Mouse (Mus musculus) mesoderm, embryonic 11.5 days (tissue): ENCODE results near the gene Psg16.
"Not testable (repeated sequence)": the region's sequence is repeated elsewhere in the genome, so short reads cannot be mapped to it uniquely, and the experiment has no call there.

ENCODE experiments used
- DNase-seq: peaks from one replicate; pipeline ENCODE4 v3.0.0-alpha.2; 2012; ENCODE audit warnings: low read depth, low spot score

Gene Psg16

DNA sequence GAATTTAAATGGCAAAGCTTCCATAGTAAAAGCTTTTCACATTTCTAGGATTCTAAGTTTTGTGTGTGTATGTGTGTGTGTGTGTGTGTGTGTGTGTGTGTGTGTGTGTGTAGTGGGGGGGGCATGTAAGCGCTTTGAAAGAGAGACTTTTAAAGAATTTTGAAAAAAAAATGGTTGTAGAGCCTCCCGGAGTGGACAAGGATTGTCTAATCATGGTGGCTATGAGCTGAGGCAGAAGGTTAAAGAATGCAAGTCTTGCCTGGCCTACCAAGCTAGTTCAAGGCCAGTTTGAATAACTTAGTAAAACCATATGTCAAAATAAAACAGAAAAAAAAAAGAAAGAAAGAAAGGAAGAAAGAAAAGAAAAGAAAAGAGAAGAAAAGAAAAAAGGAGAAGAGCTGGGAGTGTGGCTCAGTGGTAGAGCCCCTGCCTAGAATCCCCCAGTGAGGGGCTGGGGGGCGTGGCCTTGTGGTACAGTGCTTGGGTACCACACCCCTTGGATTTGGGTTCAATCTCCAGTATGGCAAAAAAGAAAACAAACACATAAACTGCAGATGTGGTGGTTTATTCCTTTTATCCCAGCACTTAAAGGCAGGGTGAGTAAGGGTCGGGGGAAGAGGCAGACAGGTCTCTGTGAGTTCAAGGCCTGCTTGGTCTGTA lies 18.4 kb upstream of the Psg16 start:
- DNase-seq: no peak

DNA sequence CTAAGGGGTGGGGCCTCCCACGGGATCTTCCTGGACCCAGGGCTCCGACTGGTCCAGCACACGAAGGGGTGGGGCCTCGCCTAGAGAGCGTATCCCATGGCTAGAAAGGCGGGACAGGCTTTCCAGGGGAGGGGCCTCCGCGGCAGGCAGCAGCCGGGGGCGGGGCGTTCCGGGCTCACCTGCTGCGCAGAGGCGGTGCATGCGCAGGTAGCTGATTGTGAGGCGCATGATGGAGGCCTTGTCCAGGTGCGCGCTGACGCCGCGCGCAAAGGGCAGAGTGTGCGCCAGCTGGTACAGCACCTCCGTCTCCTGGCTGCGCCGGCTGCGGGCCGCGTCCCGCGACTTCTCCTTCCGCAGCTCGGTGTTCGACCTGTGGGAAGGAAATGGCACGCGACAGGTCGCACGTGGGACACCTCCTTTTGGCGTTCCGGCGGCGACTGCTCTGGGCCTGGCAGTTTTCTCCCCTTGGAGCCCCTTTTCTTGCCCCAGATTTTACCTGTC lies 17.7 kb upstream of the Psg16 start:
- peak; percentile 75 for DNase-seq

DNA sequence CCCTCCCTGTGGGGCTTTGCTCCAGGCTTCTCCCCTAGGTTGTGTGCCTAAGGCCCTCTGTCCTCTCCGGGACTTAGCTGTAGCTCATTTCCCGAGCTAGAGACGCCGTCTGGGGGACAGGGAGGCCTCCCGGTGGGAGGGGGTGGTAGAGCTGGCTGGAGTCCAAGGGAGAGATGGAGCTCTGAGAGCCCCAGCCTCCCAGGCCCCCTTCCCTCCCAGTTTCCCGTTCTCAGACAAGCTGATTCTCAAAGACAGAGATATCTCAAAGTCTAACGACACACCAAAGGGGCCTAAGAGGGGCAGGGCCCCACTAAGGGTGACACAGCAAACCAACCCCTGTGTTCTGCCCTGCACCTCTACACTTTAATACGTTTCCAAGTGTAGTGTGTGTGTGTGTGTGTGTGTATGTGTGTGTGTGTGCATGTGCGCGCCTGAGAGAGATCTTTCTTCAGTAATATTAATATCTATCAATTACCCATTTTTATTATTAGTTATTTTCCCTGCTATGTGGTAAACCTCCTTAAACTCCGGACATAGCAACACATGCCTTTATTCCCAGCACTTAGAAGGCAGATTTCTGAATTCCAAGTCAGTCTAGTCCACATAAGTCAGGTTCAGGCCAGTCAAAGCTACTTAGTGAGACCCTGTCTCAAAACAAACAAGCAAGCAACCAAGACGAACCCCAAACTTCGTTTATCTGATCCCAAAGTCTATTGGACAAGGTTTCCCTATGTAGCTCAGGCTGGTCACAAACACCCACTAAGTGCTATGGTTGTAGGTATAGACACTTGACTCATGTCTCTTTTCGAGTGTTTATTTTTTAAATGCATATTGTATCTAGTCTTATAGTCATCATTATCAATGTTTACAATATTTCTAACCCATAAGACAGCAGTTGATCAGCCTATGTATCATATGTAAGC lies 17.0 kb upstream of the Psg16 start:
- DNase-seq: peak; percentile 39

DNA sequence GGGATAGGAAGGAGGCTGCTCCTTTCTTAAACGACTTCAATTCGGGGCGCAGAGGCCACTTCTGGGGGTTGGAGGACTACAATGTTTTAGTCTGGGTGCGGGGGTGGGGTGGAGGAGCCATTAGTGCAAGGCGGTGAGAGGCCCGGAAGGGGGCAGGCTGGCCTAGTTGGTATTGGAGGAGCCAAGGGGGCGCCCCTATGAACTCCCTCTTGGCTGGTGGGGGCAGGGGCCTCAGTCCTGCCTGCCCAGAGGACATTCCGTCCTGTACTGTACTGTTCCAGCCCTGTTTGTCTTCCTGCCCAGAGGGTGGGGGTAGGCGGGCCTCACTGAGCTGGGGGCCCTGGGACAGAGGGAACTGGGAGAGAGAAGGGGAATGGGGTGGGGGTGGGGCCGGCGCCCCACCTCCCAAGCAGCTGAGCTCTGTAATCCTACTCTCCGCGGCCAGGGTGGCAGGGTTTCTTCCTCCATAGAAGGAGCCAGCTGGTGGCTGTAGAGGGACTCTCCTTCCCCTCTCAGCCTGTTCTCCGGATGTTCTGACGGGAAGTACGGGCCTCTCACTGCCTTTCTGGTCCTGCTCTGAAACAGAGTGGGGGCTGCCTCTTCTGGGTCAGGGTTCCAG lies 15.7 kb upstream of the Psg16 start:
- DNase-seq: peak; percentile 74

DNA sequence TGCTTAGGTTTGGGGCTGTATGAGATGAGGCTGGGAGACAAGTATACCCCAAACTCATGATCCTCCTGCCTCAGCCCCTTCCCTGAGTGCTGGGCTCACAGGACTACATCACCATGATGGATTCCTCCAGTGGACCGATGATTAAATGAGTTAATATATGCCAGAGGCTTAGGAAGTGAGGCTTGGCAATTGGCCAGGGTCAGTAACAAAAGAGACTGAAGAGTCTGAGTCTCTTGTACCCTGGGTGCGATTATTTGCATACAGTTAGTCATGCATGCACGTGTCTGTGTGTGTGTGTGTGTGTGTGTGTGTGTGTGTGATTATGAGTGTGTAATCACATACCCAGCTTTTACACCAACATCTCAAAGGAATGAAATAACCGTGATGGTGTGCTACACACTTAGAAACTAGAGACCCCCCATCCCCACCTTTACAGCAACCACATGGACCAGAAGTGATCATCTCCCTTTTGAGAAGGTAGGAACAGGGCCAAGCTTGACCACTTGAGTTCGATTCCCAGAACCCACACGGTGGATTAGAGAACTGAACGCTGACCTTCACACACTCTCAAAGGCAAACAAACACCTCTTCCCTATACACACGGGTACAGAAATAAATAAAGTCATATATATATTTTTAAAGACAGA lies 14.9 kb upstream of the Psg16 start:
- DNase-seq: no peak

DNA sequence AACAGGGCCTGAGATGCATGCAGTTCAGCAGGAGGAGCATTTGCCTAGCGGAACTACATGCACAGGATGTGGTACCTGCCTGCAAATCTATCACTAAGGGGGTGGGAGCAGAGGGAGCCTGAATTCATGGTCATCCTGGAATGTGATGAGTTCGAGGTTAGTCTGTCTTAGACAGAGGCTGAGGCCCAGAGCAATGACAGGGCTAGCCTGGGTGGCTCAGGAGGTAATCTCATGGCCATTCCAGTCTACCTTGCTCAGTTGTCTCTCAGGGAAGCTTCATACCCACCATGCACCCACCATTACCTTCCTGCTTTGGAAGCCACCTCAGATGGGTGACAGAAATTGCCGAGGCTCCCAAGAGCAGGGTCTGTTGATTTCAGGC lies 14.4 kb upstream of the Psg16 start:
- no peak for DNase-seq

DNA sequence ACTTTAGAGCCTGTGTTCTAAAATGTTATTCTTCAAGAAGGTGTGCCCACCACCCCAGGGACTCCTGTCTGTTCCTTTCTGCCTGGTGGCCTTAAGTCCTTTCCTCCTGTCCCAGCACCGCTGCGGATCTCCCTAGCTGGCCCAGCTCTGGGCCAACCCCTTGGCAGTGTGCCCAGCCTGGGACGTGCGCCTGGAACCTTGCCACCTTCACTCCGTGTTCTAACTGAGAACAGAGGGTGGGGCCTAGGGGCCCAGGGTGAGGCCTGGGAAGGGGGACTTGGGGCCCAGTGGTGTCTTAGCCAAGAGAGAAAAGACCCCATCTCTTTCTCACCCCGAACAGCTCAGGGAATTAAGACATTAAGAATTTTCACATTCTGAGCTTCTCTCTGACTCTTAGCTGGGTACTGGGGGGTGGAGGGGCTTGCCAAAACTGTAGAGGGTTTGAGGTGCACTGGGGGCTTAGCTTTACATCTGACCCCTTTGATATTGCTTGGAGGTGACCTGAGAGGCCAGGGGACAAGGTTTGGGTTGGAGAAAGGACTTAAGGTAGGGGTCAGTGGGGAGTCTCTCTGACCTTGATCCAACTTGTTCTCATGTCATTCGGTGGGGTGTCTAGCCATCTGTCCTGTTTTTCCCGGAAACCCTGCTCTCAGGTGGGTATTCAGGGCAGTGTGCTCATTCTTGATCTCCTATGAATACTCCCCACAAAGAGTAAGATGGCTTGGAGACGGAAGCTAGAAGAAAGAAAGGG lies 13.6 kb upstream of the Psg16 start:
- no peak for DNase-seq

DNA sequence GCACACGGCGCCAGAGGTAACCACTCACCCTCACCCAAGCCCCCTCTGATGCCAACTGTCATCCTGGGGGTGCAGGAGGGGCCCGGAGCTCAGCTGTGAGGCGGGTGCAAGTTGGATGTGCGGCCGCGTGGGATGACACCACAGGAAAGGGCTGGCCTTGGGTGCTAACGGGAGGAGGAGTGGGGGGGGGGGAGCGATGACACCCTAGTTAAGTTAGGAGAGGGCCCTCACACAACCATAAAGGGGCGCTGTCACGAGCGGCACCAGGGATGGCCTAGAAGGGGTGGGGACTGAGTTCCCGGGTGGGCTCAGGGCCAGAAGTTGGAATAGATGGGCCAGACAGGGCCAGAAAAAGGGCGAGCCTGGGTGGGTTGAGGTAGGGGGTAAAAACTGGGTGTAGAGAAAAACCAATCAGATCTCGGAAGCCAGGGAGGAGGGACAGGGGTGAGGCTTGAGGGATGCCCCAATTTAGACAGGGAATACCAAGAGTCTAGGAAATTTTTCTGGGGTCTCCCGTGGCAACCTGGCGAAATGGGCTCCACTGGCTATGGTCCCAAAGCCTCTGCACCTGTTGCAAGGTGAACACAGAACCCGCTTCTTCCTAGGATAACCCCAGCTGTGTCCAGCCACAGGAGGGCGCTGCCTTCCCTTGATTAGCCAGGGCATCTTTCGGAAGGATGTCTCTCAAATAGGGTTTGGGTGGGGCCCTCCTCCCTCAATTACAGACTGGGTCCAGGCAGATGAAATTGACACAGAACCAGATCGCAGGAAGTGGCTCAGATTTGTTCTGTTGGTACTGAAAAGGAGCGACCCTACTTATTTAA lies 12.8 kb upstream of the Psg16 start:
- DNase-seq: no peak

DNA sequence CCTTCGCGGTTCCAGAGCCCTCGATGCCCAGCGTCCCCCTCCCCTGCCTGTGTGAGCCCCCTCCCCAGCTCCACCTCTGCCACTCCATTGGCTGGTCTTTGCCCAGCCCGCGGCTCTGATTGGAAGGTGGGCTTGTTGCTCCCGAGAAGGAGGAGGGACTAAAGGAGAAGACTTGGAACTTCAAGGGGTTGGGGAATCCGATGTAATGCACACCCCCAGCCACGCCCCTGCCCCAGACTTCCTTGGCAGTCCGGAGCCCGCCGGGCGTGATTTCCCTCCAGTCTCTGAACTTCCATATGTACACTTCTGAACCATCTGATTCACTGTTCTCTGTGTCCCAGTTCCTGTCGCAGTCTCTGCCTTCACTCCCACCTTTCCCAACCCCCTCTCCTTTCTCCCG lies 11.5 kb upstream of the Psg16 start, which contains the start of gene Hif3a:
Hif3a (minus strand) TSS at position 39 of the 400 bp plus-strand sequence.
- DNase-seq: peak; percentile 90

DNA sequence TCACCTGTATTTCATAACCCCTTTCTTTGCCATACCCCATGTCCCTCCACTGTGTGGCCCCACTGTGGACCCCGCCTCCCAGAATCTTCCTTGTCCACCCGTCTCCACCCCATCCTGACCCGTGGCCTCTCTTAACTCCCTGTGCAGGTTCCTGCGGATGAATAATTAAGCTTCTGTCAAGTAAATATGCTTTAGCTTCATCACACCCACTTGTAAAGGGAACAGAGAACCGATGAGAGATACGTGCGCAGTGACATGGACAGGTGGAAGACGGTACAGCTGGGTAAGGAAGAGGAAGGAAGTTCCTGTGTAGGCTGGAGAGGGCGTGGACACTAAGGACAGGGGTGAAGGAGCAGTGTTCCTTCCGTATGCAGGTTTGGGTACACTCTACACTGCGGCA lies 11.0 kb upstream of the Psg16 start:
- no peak for DNase-seq

DNA sequence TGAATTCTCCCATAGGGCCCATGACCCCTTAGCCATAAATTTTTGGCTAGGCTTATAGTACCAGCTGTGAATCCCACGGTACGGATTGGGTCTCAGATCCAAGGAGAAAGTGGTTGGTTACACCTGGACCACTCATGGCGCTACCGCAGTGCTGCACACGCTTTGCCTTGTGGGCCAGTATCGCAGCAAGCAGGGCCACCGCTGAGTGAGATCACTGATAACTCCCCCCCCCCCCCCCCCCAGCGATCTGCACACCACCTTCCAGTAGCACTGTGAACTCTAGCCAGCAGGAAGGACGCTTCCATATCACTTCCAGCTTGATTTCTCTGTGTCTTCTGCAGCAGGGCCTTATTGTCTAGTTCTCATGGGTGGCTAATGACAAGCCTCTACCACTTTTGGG lies 8.2 kb upstream of the Psg16 start:
- DNase-seq: no peak

DNA sequence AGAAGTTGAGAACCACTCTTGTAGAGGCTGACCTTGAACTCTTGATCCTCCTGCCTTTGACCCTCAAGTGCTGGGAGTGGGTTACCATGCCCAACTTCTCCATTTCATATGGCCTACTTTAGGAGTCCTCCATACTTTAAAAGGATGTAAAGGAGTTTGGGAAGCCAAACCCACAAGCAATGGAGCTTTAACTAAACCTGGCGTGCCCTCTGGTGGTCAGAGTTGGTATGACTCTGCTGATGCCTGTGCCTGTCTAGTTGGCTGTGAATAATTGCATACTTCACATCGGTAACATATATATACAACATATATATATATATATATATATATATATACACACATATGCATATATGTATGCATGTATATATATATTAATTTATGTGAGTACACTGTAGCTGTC lies 7.4 kb upstream of the Psg16 start:
- peak; percentile 71 for DNase-seq

DNA sequence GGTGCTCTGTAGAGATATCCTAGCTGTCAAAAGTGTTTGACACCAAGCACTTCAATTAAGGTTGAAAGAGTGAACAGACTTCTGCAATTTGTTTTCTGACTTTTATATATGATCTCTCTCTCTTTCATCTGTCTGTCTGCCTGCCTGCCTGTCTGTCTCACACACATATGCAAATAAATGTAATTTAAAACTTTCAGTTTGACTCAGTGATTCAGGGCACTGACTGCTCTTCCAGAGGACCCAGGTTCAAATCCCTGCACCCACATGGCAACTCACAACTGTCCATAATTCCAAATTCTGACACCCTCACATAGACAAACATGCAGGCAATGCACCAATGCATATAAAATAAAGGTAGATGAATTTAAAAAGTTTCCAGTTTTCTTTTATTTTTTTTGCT lies 6.8 kb upstream of the Psg16 start:
- no peak for DNase-seq

DNA sequence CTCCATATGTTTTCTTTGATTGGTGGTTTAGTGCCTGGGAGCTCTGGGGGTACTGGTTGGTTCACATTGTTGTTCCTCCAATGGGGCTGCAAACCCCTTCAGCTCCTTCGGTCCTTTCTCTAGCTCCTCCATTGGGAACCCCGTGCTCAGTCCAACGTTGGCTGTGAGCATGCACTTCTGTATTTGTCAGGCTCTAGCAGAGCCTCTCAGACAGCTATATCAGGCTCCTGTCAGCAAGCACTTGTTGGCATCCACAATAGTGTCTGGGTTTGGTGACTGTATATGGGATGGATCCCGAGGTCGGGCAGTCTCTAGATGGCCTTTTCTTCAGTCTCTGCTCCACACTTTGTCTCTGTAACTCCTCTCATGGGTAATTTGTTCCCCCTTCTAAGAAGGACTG lies 6.2 kb upstream of the Psg16 start:
- DNase-seq: not testable (repeated sequence)

DNA sequence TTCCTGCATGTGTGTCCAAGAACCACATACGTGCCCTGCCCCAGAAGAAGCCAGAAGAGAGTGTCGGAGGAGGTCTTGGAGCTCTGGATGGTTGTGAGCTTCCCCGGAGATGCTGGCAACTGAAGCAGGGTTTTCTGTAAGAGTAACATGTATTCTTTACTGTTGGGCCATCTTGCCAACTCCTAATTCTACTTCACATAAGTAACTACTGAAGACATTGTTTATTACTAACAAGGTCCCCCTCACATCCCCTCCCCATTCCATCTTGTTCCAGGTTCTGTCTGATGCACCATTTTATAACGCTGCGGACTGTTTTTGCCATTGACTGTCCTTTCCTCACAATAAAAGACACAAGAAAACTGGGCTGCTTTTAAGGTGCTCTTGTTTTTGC lies 332 bp upstream of the Psg16 start:
- DNase-seq: no peak

DNA sequence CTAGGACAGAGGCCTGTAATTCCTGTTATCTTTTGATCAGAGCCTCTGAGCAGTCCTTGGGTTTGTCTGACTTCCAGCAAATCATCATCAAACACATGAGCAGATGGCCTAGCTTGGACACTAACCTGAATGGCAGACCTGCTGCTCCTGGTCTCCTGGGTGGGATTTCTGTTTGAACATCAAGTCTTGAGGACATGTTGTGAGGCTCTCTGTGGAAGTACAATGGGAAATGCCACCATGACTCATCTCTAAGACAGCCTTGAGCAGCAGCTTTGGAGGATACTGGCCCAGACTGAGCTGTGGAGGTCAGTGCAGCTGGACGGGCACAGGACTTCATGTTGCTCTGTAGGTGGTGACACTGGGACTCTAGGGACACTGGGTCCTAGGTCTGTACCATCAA lies 2.7 kb downstream of the Psg16 start:
- no peak for DNase-seq

DNA sequence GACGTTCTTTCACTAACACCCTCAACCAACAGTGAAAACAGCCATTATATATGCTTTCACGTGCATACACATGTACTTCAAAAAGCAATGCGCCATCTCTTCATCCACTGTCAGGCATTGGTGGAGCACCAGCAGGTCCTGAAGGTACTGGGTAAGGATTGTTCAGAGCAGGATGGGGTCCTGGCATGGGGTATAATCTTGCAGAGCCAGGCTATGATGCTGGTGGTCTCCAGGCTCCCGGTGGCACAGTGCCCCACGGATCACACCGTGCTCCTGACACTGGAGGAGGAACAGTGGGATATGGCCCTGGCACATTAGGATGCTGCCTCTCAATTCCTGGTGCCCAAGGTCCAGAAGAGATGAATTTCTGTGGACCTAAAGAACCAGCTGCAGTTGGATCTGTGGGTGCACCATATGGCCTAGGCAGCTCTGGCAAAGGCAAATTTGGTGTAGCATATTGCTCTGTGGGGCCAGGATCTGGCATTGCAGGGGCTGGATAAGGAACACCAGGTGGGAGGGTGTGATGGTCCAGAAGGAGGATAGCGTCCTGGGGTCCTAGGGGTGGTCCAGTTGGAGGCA lies 4.3 kb downstream of the Psg16 start:
- no peak for DNase-seq

DNA sequence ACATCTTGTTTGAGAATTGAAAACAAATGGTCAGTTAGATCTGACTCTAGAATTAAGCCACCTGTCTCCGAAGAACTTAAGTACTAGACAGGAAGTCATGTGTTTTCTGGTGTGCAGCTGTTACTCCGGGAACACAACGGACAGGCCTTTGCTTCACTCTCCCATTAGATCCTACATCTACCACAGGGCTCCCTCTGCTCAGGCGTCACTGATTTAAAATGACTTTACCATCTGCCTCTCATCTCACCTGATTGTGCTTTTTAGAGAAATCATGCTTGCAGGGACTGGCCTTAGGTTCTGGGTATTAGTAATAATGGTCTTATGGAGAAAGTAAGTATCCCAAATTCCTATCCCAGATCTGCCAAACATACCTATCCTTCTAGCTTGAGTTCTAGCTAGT lies 8.9 kb downstream of the Psg16 start:
- no peak for DNase-seq

DNA sequence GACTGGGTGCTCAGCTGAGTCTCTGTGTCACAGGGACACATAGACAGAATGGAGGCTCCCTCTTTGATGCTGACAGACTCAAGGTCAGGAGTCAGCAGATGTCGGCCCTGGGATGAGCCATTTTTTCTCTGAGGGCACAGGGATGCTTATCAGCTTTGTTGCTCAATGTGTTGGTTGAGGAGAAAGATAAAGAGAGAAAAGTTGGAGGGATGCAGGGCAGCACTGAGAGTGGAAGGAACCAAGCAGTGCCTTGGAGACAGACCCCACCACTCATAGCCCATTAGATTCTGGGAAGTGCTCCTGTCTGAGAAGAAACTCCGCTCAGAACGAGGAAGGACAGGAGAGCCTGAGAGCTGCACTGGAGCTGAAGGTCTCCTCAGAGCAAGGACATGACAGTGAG lies 13.9 kb downstream of the Psg16 start:
- DNase-seq: no peak

DNA sequence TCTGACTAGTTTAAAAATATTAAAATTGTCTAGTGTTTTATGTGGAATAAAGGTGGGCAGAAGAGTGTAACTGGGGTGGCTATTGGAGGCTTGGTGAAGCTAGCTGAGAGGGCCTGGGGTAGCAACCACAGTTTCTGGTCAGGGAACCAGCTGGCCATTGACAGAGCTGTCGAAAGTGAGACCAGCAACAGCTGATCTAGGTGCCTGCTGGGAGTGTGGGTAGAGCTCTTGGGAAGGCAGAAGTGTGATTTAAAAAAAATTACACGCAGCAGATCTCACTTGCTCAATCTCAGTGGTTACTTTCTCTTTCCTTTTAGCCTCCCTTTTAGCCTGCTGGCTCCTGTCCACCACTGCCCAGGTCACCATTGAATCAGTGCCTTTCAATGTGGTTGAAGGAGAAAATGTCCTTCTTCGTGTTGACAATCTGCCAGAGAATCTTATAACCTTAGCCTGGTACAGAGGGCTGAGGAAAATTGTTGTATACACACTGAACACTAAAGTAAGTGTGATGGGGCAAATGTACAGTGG lies 16.3 kb downstream of the Psg16 start:
- no peak for DNase-seq
